Mouse (Mus musculus): ENCODE measurements around the gene Magi2. TPM values are rescaled to one million over a fixed set of nuclear protein-coding genes. Genes with fewer than 3 reads are reported as not detected.

The Magi2 gene
- polyA plus RNA-seq, 1 experiment from 2014 or later, result 3.3 TPM

DNA sequence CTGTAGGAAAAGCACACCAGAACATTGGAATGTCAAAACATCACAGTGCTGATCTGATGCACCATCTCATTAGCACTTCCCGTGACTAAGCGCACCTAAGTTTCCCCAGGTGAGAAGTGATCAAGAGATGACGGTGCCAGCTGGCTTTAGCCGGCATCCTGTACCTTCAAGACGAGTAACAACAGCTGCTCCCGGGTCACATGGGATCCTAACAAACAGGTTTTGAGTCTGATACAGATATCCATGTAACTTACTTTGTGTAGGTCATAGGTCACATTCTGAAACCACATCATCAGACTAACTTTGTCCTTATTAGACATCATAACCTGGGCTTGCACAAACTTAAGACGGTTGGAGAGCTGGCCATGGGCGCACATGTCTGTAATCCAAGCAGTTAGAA is 1522.0 kb downstream of the Magi2 start:
- no peak for DNase-seq (ENCODE audit: low spot score)

DNA sequence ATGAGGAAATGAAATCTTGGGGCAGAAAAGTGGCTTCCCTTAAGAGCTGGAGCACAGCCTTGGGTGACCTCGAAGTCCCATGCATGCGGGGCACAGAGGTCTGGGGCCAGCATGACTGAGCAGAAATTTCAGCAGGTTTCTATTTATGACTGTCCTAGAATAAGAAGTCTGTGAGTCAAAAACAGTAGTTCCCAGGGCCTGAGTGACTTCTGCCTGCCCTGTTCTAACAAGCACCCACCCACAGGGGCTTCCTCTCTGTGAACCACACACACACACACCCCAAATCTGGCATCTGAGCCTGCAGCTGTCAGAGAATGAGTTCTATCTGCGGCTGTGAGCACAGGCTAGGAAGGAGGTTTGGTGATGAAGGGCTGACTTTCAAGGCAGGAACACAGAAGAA is 1522.7 kb downstream of the Magi2 start:
- WGBS, result 87% methylated on average over 3 of the region's 3 CpGs
- no peaks in the 10 kb centered on the region for H3K27me3 ChIP-seq (ENCODE audit: low read depth, poor library complexity, severe bottlenecking)
- no peak overlapping the region for H3K27ac ChIP-seq
- H3K36me3 ChIP-seq, result no peaks in the 10 kb centered on the region
- no peak for DNase-seq (ENCODE audit: low spot score)
- H3K9me3 ChIP-seq (replicated peaks), result no peaks in the 10 kb centered on the region
- H3K4me3 ChIP-seq, result no peak overlapping the region
- peaks cover 16% of the 10 kb centered on the region for H3K4me1 ChIP-seq

More for the DNA sequence above, 1522.0 kb downstream of the Magi2 start:
- H3K9me3 ChIP-seq (replicated peaks), result no peaks in the 10 kb centered on the region
- no peak overlapping the region for H3K27ac ChIP-seq
- 83% methylated on average over 8 of the region's 8 CpGs for WGBS
- H3K4me1 ChIP-seq, result peaks cover 18% of the 10 kb centered on the region
- no peak overlapping the region for H3K4me3 ChIP-seq
- H3K36me3 ChIP-seq, result no peaks in the 10 kb centered on the region
- no peaks in the 10 kb centered on the region for H3K27me3 ChIP-seq (ENCODE audit: low read depth, poor library complexity, severe bottlenecking)

DNA sequence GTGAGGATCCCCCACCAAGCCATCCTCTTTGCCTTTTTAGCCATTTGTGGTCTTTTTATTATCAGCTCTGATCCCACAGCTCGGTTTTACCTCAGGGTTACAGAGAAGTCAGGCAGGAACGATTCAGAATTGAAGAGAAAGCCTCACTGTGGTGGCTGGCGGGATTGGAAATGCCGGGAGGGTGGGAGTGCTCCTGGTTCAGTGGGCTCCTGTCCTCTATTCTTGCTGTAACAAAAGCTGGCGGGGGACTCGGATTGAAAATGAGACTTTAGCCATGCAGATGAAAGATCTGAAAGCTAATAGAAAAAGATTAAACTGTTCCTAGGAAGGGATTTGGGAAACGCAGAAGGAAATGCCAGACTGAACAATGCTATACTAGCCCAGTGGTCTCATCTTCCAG is 1524.2 kb downstream of the Magi2 start:
- Histone ChIP-seq H3K4me1 (peaks cover 14% of the 10 kb centered on the region), H3K4me3 (no peak overlapping the region), H3K27me3 (ENCODE audit: low read depth, poor library complexity, severe bottlenecking) (no peaks in the 10 kb centered on the region), H3K9me3 (replicated peaks) (no peaks in the 10 kb centered on the region), H3K27ac (no peak overlapping the region), H3K36me3 (no peaks in the 10 kb centered on the region)
- DNase-seq (ENCODE audit: low spot score), result no peak
- WGBS, result 85% methylated on average over 7 of the region's 7 CpGs

DNA sequence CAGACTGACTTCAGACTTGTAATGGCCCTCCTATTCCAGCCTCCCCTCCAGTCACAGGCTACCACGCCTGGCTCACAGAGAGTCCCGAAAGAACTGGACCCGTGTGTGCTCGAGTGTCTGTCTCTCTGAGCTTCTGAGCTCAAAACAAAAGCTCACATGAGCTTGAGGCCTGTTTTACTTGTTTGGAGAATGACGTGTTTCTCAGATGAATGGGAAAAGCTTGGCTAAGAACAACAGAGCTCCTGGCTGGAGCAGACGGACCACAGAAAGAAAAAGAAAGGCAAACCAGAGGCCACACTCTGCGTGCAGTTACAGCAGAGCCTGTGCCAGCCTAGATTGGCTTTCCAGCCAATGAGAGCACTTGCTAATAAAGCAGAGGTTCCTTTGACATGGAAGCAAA is 1524.9 kb downstream of the Magi2 start:
- no peaks in the 10 kb centered on the region for H3K9me3 ChIP-seq (replicated peaks)
- H3K27me3 ChIP-seq (ENCODE audit: low read depth, poor library complexity, severe bottlenecking), result no peaks in the 10 kb centered on the region
- no peak for DNase-seq (ENCODE audit: low spot score)
- 82% methylated on average over 7 of the region's 7 CpGs for WGBS
- 0 out of 2 replicates have a peak, but pooled peaks cover 4% of the 10 kb centered on the region for H3K36me3 ChIP-seq
- H3K4me3 ChIP-seq, result no peak overlapping the region
- no peak overlapping the region for H3K27ac ChIP-seq
- H3K4me1 ChIP-seq, result peaks cover 14% of the 10 kb centered on the region

DNA sequence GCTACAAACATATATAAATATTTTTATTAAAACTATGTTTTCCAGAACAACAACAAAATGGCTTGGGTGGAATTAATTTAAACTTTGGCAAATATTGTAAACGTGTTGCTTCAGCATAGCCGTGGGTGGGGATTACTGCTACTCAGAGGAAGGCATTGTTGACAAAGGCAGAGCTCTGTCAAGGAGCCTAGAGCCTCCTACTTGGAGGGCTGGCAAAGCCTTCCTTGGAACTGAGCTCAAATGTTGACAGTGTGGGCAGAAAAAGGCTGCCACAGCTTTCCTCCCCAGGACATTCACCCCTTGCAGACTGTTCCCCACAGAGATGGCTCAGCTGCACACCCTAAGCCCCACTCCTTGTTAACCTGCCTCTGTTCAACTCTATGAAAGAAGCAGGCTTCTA is 1526.3 kb downstream of the Magi2 start:
- 71% methylated on average over 2 of the region's 2 CpGs for WGBS
- no peaks in the 10 kb centered on the region for H3K9me3 ChIP-seq (replicated peaks)
- 0 out of 2 replicates have a peak overlapping the region, but pooled peaks have one; percentile 20 for H3K27ac ChIP-seq
- peaks cover 14% of the 10 kb centered on the region for H3K4me1 ChIP-seq
- H3K4me3 ChIP-seq, result no peak overlapping the region
- no peak for DNase-seq (ENCODE audit: low spot score)
- no peaks in the 10 kb centered on the region for H3K27me3 ChIP-seq (ENCODE audit: low read depth, poor library complexity, severe bottlenecking)
- peaks cover 13% of the 10 kb centered on the region for H3K36me3 ChIP-seq

DNA sequence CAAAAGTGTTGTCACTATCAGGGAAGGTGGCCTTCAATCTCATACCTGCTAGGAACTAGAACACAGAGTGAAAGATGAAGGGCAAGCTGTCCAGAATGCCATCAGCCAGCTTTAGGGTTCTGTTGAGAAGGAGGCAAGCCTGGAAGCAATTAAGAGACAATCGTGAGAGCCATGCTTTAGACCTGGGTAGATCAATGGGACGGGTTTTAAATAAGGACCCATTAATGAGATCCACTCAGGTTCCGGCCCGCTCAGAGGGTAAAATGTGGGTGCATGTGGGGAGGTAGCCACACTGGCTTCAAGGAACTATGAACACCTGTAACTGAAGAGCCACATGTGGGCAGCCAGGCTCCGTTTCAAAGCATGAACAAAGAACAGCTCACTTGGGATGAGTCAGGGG is 1527.1 kb downstream of the Magi2 start:
- Histone ChIP-seq H3K27me3 (ENCODE audit: low read depth, poor library complexity, severe bottlenecking) (no peaks in the 10 kb centered on the region), H3K9me3 (replicated peaks) (no peaks in the 10 kb centered on the region), H3K27ac (no peak overlapping the region), H3K4me3 (no peak overlapping the region), H3K36me3 (peaks cover 17% of the 10 kb centered on the region), H3K4me1 (peaks cover 14% of the 10 kb centered on the region)
- WGBS, result 33% methylated on average over 5 of the region's 5 CpGs
- DNase-seq (ENCODE audit: low spot score), result no peak
